Mouse (Mus musculus) naive thymus-derived CD4-positive, alpha-beta T cell, adult 2 months (primary cell): ENCODE measurements around the gene Fam71e1.

Source experiments
- DNase-seq: peaks from one replicate; pipeline ENCODE4 v3.0.0-alpha.2; 2011; ENCODE audit warnings: low read depth

Gene Fam71e1

GRCm38 (mm10) chr7:44495992-44496770 is at the start of gene Fam71e1, which contains the start of gene Emc10:
Gene Fam71e1, plus strand, starts transcription at chr7:44496581.
Gene Emc10, minus strand, starts transcription at chr7:44496529.
- DNase-seq, result peak; percentile 100

GRCm38 (mm10) chr7:44453256-44453655 is 43.1 kb upstream of the Fam71e1 start:
- no peak for DNase-seq

- no peak for DNase-seq
Observed at GRCm38 (mm10) chr7:44456302-44456701, 40.1 kb upstream of the Fam71e1 start.

GRCm38 (mm10) chr7:44460067-44460466 is 36.3 kb upstream of the Fam71e1 start:
- no peak for DNase-seq

GRCm38 (mm10) chr7:44460767-44461502 is 35.4 kb upstream of the Fam71e1 start:
- DNase-seq, result no peak

- DNase-seq, result no peak
Observed at GRCm38 (mm10) chr7:44461503-44462217, 34.7 kb upstream of the Fam71e1 start.

GRCm38 (mm10) chr7:44462218-44463055 is 33.9 kb upstream of the Fam71e1 start:
- DNase-seq, result no peak

GRCm38 (mm10) chr7:44463056-44463425 is 33.3 kb upstream of the Fam71e1 start:
- no peak for DNase-seq

- no peak for DNase-seq
Observed at GRCm38 (mm10) chr7:44463556-44464225, 32.7 kb upstream of the Fam71e1 start.

- no peak for DNase-seq
Observed at GRCm38 (mm10) chr7:44464511-44464910, 31.9 kb upstream of the Fam71e1 start.

- DNase-seq, result no peak
Observed at GRCm38 (mm10) chr7:44465111-44465510, 31.3 kb upstream of the Fam71e1 start, which contains the start of gene Aspdh. Gene Aspdh, plus strand, starts transcription at chr7:44465391.

GRCm38 (mm10) chr7:44466006-44466887 is 30.1 kb upstream of the Fam71e1 start:
- DNase-seq, result no peak

GRCm38 (mm10) chr7:44466888-44467311 is 29.5 kb upstream of the Fam71e1 start:
- DNase-seq, result no peak

GRCm38 (mm10) chr7:44467811-44468411 is 28.5 kb upstream of the Fam71e1 start, which contains the start of gene Josd2:
Gene Josd2, plus strand, starts transcription at chr7:44467980.
- peak; percentile 96 for DNase-seq

GRCm38 (mm10) chr7:44468644-44469285 is 27.6 kb upstream of the Fam71e1 start:
- DNase-seq, result no peak

- no peak for DNase-seq
Observed at GRCm38 (mm10) chr7:44469677-44470675, 26.4 kb upstream of the Fam71e1 start.
